Mouse (Mus musculus) stomach, embryonic 16.5 days (tissue): ENCODE measurements at regions not wholly inside any gene's neighbourhood (a gene's known extent, or its start where the extent isn't known, plus 50 kb on each side); places are given as distances from the start of the nearest gene placed in this dataset.

Experiments used
- ATAC-seq: fragments of 200-750 bp; cut with Nextera tagmentation; 2 replicates; pipeline ENCODE4 v1.8.0; 2017; ENCODE audit warnings: moderate number of reproducible peaks, moderate TSS enrichment; ENCODE audit not compliant: insufficient read depth, low FRiP score
- H3K27ac ChIP-seq: fragments of 300-500 bp; sonication (generic); 2 replicates; pipeline ENCODE4 v1.5.1; 2014; ENCODE audit warnings: low read length
- H3K27me3 ChIP-seq: fragments of 300-500 bp; sonication (generic); 2 replicates; pipeline ENCODE4 v1.6.1; 2014; ENCODE audit warnings: low read length, control low read depth, mixed read lengths; ENCODE audit not compliant: control insufficient read depth, insufficient read depth
- H3K36me3 ChIP-seq: fragments of 300-500 bp; sonication (generic); 2 replicates; pipeline ENCODE4 v1.6.1; 2014; ENCODE audit warnings: low read length; ENCODE audit not compliant: control insufficient read depth, insufficient read depth
- H3K4me1 ChIP-seq: fragments of 300-500 bp; sonication (generic); 2 replicates; pipeline ENCODE4 v1.6.1; 2014; ENCODE audit warnings: low read length, control low read depth, mixed read lengths; ENCODE audit not compliant: control insufficient read depth, insufficient read depth
- H3K4me2 ChIP-seq: fragments of 300-500 bp; sonication (generic); 2 replicates; pipeline ENCODE4 v1.6.1; 2014; ENCODE audit warnings: low read depth, low read length, mixed read lengths
- H3K4me3 ChIP-seq: fragments of 300-500 bp; sonication (generic); replicated peaks from 2 replicates; pipeline ENCODE4 v1.5.1; 2014; ENCODE audit warnings: mild to moderate bottlenecking, low read length
- H3K9ac ChIP-seq: fragments of 300-500 bp; sonication (generic); 2 replicates; pipeline ENCODE4 v1.6.1; 2014; ENCODE audit warnings: low read length
- H3K9me3 ChIP-seq: fragments of 300-500 bp; sonication (generic); replicated peaks from 2 replicates; pipeline ENCODE4 v1.6.1; 2016; ENCODE audit warnings: low read length, control low read depth; ENCODE audit not compliant: control insufficient read depth
- WGBS: fragments of 180-500 bp; shearing (Covaris S2); extraction: QIAGEN DNeasy Blood & Tissue Kit; methylation state at CpG from one replicate; pipeline ENCODE4 v1.1.7; 2014; 5-methylcytosine and 5-hydroxymethylcytosine counted together

DNA sequence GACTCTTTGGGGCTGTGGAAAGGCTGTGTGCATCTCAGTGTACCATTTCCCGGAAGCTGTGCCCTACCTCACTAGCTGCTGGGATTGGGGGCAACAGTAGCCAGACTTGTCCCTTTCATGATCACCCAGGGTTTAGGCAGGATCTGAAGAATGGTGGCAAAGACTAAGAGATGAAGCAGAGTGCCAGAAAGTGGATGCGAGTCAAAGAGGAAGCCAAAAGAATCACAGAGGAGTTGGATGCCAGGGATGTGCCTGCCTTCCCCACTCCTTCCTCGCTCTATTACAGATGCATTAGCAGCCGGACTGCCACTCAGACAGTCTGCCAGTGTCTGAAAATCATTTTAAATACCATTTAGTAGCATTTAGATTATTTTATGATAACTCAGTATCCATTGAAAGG, 271.5 kb upstream of the Slc24a2 start:
- no peaks in the 10 kb centered on the region for H3K27me3 ChIP-seq
- no peak for ATAC-seq
- H3K9ac ChIP-seq, result no peak overlapping the region
- no peaks in the 10 kb centered on the region for H3K9me3 ChIP-seq
- WGBS, result 88% methylated on average over 4 of the region's 4 CpGs
- no peak overlapping the region for H3K4me3 ChIP-seq
- H3K4me1 ChIP-seq, result no peaks in the 10 kb centered on the region
- no peak overlapping the region for H3K27ac ChIP-seq
- H3K4me2 ChIP-seq, result no peak overlapping the region
- no peaks in the 10 kb centered on the region for H3K36me3 ChIP-seq

DNA sequence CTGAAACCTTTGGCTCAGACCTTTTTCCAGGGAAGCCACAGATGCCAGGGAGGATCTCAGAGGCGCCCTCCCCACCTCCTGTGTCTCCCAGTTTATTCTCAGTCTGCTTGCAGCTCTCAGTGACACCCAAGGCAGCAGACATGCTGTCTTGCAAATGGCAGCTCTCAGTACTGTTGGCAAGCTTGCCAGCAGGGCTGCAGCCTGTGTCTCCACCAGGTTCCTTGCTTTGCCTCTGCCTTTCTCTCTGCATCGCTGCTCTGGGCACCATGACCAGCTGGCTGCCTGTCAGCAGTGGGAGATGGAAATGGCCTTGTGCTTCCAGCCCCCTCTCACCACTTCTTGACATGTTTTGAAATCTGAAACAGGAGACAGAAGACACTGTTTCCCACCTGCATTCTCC, 270.2 kb upstream of the Slc24a2 start:
- no peaks in the 10 kb centered on the region for H3K27me3 ChIP-seq
- no peak overlapping the region for H3K9ac ChIP-seq
- H3K4me1 ChIP-seq, result no peaks in the 10 kb centered on the region
- H3K36me3 ChIP-seq, result no peaks in the 10 kb centered on the region
- 71% methylated on average over 2 of the region's 2 CpGs for WGBS
- no peak for ATAC-seq
- no peaks in the 10 kb centered on the region for H3K9me3 ChIP-seq
- no peak overlapping the region for H3K4me3 ChIP-seq
- no peak overlapping the region for H3K27ac ChIP-seq
- no peak overlapping the region for H3K4me2 ChIP-seq

DNA sequence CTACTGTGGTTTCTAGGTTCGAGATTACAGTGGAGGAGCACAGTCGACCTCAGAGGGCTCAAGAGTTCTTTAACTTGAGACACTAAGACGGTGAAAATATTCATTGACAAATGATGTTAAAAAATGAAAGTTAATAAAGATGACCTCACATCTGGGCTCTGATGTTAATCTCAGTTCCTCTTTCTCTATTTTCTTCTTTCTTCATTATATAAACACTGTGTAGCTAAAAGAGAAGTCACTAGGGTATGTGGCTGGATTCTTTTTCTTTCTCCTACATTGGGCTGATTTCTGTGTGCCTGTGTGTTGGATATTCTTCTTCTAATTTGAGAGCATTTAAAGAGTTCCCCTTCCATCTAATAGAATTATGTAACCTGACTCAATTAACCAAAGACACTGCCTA, 257.5 kb upstream of the Slc24a2 start:
- Histone ChIP-seq H3K4me2 (no peak overlapping the region), H3K9ac (no peak overlapping the region), H3K9me3 (no peaks in the 10 kb centered on the region), H3K27ac (no peak overlapping the region), H3K36me3 (no peaks in the 10 kb centered on the region), H3K27me3 (no peaks in the 10 kb centered on the region), H3K4me3 (no peak overlapping the region), H3K4me1 (no peaks in the 10 kb centered on the region)
- WGBS, result 62% methylated on average over 3 of the region's 3 CpGs
- no peak for ATAC-seq

DNA sequence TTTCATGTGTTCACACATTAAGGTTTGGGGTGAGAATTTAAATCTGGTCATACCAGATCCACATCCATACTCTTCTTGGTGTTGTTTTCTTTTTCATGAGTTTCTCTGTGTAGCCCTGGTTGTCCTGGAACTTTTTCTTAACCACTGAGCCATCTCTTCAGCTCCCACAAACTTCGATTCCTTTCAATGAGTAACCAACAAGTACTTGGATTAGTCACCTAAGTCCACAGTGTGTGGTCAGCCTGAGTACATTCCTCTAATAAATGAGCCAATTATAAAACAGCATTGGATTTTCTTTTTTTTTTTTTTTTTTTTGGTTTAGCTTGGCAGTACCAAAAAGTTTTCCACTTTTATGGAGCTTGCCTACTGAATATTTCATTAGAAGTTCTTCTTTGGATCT, 245.3 kb upstream of the Slc24a2 start:
- no peaks in the 10 kb centered on the region for H3K9me3 ChIP-seq
- no peak overlapping the region for H3K9ac ChIP-seq
- H3K4me3 ChIP-seq, result no peak overlapping the region
- no peaks in the 10 kb centered on the region for H3K27me3 ChIP-seq
- 74% methylated on average over 1 of the region's 1 CpGs for WGBS
- ATAC-seq, result no peak
- no peaks in the 10 kb centered on the region for H3K4me1 ChIP-seq
- no peak overlapping the region for H3K27ac ChIP-seq
- no peak overlapping the region for H3K4me2 ChIP-seq
- H3K36me3 ChIP-seq, result no peaks in the 10 kb centered on the region

DNA sequence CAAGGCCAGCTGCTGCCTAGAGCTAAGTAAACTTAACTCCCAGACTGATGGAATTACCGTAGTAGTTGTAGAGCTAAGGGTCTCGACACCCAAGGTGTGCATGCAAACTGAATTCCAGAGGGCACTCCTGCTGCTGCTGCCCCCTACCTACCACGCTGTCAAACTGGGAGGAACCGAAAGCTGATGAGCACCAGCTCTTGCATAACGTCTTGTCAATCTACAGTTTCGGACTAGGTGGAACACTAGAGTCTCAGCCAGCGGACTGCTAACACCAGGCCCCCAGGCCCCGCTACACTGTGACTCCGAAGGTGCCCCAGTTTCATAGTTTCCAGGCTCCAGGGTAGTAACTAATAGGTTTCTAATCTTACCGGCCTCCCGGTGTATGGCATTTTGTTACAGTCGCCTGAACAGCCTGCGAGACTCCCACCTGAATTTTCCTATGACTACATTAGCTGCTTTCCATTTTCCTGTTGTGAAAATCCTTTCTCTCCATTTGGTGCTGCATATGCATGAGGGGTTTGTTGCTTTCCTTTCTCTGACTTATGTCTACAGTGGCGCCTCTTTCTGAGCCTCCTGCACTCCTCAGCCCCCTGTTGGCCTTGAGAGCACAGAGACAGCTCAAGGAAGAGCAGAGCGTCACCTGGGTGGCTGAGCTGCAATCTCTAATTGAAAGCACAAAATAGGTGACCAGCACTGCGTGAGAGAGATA, 243.2 kb upstream of the Slc24a2 start:
- no peaks in the 10 kb centered on the region for H3K9me3 ChIP-seq
- no peaks in the 10 kb centered on the region for H3K36me3 ChIP-seq
- no peak overlapping the region for H3K27ac ChIP-seq
- no peaks in the 10 kb centered on the region for H3K4me1 ChIP-seq
- WGBS, result 89% methylated on average over 16 of the region's 16 CpGs
- no peak overlapping the region for H3K4me3 ChIP-seq
- no peak overlapping the region for H3K4me2 ChIP-seq
- H3K9ac ChIP-seq, result no peak overlapping the region
- ATAC-seq, result no peak
- no peaks in the 10 kb centered on the region for H3K27me3 ChIP-seq

DNA sequence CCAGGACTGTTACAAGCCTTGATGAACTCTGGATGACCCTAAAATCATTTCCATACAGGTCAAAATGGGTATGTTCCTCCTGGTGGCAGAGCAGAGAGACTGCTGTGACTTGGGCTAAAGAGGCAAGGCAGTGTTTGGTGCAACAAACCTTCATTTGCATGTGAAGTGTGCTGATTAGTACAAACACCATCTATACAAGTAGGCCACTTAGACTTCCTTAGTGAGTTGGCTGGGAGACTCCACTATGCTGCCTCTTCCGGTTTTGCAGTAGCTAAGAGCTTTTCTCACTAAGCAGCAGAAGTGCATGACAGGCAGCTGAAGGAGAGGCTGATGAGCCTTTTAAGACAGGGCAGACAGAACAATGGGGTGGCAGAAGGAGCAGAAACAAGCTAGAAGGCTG, 242.5 kb upstream of the Slc24a2 start:
- no peaks in the 10 kb centered on the region for H3K27me3 ChIP-seq
- H3K9ac ChIP-seq, result no peak overlapping the region
- H3K27ac ChIP-seq, result no peak overlapping the region
- 57% methylated on average over 1 of the region's 1 CpGs for WGBS
- H3K9me3 ChIP-seq, result no peaks in the 10 kb centered on the region
- ATAC-seq, result no peak
- no peak overlapping the region for H3K4me3 ChIP-seq
- no peaks in the 10 kb centered on the region for H3K36me3 ChIP-seq
- H3K4me2 ChIP-seq, result no peak overlapping the region
- no peaks in the 10 kb centered on the region for H3K4me1 ChIP-seq

DNA sequence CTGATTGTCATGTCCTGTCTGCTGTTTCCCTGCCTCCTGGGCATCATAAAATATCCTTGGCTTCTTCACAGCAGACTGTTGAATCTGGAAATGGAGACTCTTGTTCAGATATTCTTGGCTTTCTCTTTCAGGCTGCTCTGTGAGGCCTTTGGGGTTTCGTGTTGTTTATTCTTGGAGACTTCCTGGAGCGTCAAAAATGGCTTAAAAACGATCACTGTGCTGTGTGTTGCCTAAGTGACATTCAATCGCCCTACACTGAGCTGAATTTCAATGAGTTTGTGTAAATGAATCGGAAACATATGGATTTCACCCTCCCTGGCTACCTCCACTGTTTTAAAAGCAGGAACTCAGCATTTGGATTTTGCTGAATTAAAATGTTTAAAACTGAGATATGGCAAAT, 241.1 kb upstream of the Slc24a2 start:
- Histone ChIP-seq H3K36me3 (no peaks in the 10 kb centered on the region), H3K4me2 (no peak overlapping the region), H3K9ac (no peak overlapping the region), H3K4me3 (no peak overlapping the region), H3K4me1 (no peaks in the 10 kb centered on the region), H3K27ac (no peak overlapping the region), H3K9me3 (no peaks in the 10 kb centered on the region), H3K27me3 (no peaks in the 10 kb centered on the region)
- WGBS, result 44% methylated on average over 5 of the region's 5 CpGs
- no peak for ATAC-seq

DNA sequence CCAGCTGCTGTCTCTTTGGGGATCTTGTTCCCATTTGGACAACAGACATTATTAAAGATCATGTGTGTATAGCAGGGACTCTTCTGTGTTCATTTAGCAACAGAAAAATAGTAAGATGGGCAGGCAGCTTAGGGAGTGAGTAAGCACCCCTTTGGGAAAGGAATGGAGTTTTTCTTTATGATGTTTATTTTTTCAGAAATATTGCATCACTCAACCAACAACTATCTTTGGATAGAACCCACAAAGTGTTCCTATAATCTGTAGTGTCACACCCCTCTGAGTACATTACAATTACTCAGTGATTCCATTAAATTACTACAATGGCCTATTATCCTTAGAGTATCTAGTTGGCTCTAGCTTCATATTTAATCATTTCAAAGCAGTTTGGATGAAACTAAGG, 237.3 kb upstream of the Slc24a2 start:
- no peak overlapping the region for H3K4me3 ChIP-seq

DNA sequence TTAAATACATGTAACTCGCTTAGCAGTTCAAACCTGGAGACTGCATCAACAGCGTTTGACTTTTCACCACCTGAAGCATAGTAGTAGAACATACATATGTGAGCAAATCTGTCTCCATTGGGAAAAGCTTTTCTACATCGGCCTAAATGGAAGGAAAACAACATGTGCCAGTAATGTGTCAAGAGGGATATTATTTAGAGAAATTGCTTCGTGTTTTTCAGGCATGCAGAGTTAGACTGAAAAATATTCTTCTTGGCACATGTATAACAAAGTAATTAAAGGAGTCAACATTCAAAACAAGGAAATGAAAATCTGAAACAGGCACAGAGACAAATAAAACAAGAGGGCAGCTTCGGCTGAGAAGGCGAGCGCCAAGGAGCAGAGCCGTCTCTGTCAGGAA, 236.7 kb upstream of the Slc24a2 start:
- Histone ChIP-seq H3K9me3 (no peaks in the 10 kb centered on the region), H3K27ac (no peak overlapping the region), H3K36me3 (no peaks in the 10 kb centered on the region), H3K27me3 (no peaks in the 10 kb centered on the region), H3K9ac (no peak overlapping the region), H3K4me3 (no peak overlapping the region), H3K4me1 (no peaks in the 10 kb centered on the region), H3K4me2 (no peak overlapping the region)
- WGBS, result 68% methylated on average over 8 of the region's 8 CpGs
- ATAC-seq, result no peak

More for the DNA sequence above, 237.3 kb upstream of the Slc24a2 start:
- no peaks in the 10 kb centered on the region for H3K27me3 ChIP-seq
- no peak overlapping the region for H3K27ac ChIP-seq
- no peak for ATAC-seq
- H3K4me1 ChIP-seq, result no peaks in the 10 kb centered on the region
- no peaks in the 10 kb centered on the region for H3K9me3 ChIP-seq
- no peak overlapping the region for H3K9ac ChIP-seq
- no peaks in the 10 kb centered on the region for H3K36me3 ChIP-seq
- H3K4me2 ChIP-seq, result no peak overlapping the region
